Mouse (Mus musculus): ENCODE measurements around the gene Rgs7. TPM values are rescaled to one million over a fixed set of nuclear protein-coding genes. Genes with fewer than 3 reads are reported as not detected.
A peak's percentile ranks its signal among the peaks of the same experiment; 100 is the strongest.

The Rgs7 gene
- polyA plus RNA-seq, 1 experiment from 2014 or later = 28.9 TPM

GRCm38 (mm10) chr1:175336191-175336590 lies 156.1 kb downstream of the Rgs7 start:
- no peaks in the 10 kb centered on the region for H3K27me3 ChIP-seq
- no peaks in the 10 kb centered on the region for H3K9me3 ChIP-seq
- ATAC-seq (ENCODE audit: low FRiP score) = no peak
- no peak overlapping the region for H3K9ac ChIP-seq
- WGBS = 70% methylated on average over 4 of the region's 4 CpGs
- no peaks in the 10 kb centered on the region for H3K4me1 ChIP-seq (replicated peaks)
- H3K36me3 ChIP-seq = no peaks in the 10 kb centered on the region
- H3K27ac ChIP-seq = no peak overlapping the region
- H3K4me3 ChIP-seq = no peak overlapping the region
- H3K4me2 ChIP-seq = no peak overlapping the region

- WGBS = 91% methylated on average over 9 of the region's 9 CpGs
- Histone ChIP-seq H3K4me2 (no peak overlapping the region), H3K4me1 (replicated peaks) (no peaks in the 10 kb centered on the region), H3K27me3 (no peaks in the 10 kb centered on the region), H3K27ac (no peak overlapping the region), H3K9ac (no peak overlapping the region), H3K4me3 (no peak overlapping the region), H3K36me3 (no peaks in the 10 kb centered on the region), H3K9me3 (no peaks in the 10 kb centered on the region)
- ATAC-seq (ENCODE audit: low FRiP score) = no peak
These were observed 159.1 kb downstream of the Rgs7 start for GRCm38 (mm10) chr1:175333041-175333854.

GRCm38 (mm10) chr1:175329934-175330471 lies 162.3 kb downstream of the Rgs7 start:
- no peak overlapping the region for H3K4me3 ChIP-seq
- H3K9ac ChIP-seq = no peak overlapping the region
- ATAC-seq (ENCODE audit: low FRiP score) = no peak
- no peak overlapping the region for H3K27ac ChIP-seq
- no peaks in the 10 kb centered on the region for H3K36me3 ChIP-seq
- no peaks in the 10 kb centered on the region for H3K4me1 ChIP-seq (replicated peaks)
- no peaks in the 10 kb centered on the region for H3K9me3 ChIP-seq
- WGBS = 79% methylated on average over 3 of the region's 3 CpGs
- H3K27me3 ChIP-seq = no peaks in the 10 kb centered on the region
- no peak overlapping the region for H3K4me2 ChIP-seq

GRCm38 (mm10) chr1:175322781-175323180 lies 169.5 kb downstream of the Rgs7 start:
- no peak for ATAC-seq (ENCODE audit: low FRiP score)
- H3K27me3 ChIP-seq = no peaks in the 10 kb centered on the region
- H3K4me1 ChIP-seq (replicated peaks) = no peaks in the 10 kb centered on the region
- H3K9me3 ChIP-seq = no peaks in the 10 kb centered on the region
- H3K4me3 ChIP-seq = no peak overlapping the region
- H3K36me3 ChIP-seq = no peaks in the 10 kb centered on the region
- no peak overlapping the region for H3K9ac ChIP-seq
- H3K4me2 ChIP-seq = no peak overlapping the region
- no peak overlapping the region for H3K27ac ChIP-seq

GRCm38 (mm10) chr1:175319205-175319604 lies 173.1 kb downstream of the Rgs7 start:
- H3K9ac ChIP-seq = no peak overlapping the region
- 63% methylated on average over 9 of the region's 9 CpGs for WGBS
- H3K4me1 ChIP-seq (replicated peaks) = no peaks in the 10 kb centered on the region
- no peak overlapping the region for H3K4me2 ChIP-seq
- H3K9me3 ChIP-seq = no peaks in the 10 kb centered on the region
- no peaks in the 10 kb centered on the region for H3K36me3 ChIP-seq
- H3K27me3 ChIP-seq = no peaks in the 10 kb centered on the region
- H3K4me3 ChIP-seq = no peak overlapping the region
- H3K27ac ChIP-seq = no peak overlapping the region
- peak; percentile 59 for ATAC-seq (ENCODE audit: low FRiP score)

GRCm38 (mm10) chr1:175317264-175317663 lies 175.0 kb downstream of the Rgs7 start:
- Histone ChIP-seq H3K36me3 (no peaks in the 10 kb centered on the region), H3K4me2 (no peak overlapping the region), H3K4me3 (no peak overlapping the region), H3K27ac (no peak overlapping the region), H3K27me3 (no peaks in the 10 kb centered on the region), H3K4me1 (replicated peaks) (no peaks in the 10 kb centered on the region), H3K9me3 (no peaks in the 10 kb centered on the region), H3K9ac (no peak overlapping the region)
- no peak for ATAC-seq (ENCODE audit: low FRiP score)
- 50% methylated on average over 1 of the region's 1 CpGs for WGBS

- Histone ChIP-seq H3K27ac (0 out of 2 replicates have a peak overlapping the region, but pooled peaks have one; percentile 10), H3K4me2 (no peak overlapping the region), H3K27me3 (no peaks in the 10 kb centered on the region), H3K9ac (no peak overlapping the region), H3K36me3 (no peaks in the 10 kb centered on the region), H3K4me3 (no peak overlapping the region), H3K9me3 (no peaks in the 10 kb centered on the region), H3K4me1 (replicated peaks) (no peaks in the 10 kb centered on the region)
- 72% methylated on average over 3 of the region's 3 CpGs for WGBS
- no peak for ATAC-seq (ENCODE audit: low FRiP score)
These were observed 184.7 kb downstream of the Rgs7 start for GRCm38 (mm10) chr1:175307604-175308003.

- no peaks in the 10 kb centered on the region for H3K27me3 ChIP-seq
- H3K9ac ChIP-seq = no peak overlapping the region
- no peak overlapping the region for H3K4me2 ChIP-seq
- no peaks in the 10 kb centered on the region; the same call in 1 of the 2 replicates for H3K4me1 ChIP-seq (replicated peaks)
- no peaks in the 10 kb centered on the region for H3K9me3 ChIP-seq
- WGBS = 57% methylated on average over 1 of the region's 1 CpGs
- no peak overlapping the region for H3K4me3 ChIP-seq
- peak overlapping the region; percentile 23; the same call in 1 of the 2 replicates for H3K27ac ChIP-seq
- H3K36me3 ChIP-seq = no peaks in the 10 kb centered on the region
- no peak for ATAC-seq (ENCODE audit: low FRiP score)
These were observed 191.4 kb downstream of the Rgs7 start for GRCm38 (mm10) chr1:175300895-175301294.

GRCm38 (mm10) chr1:175300404-175300803 lies 191.9 kb downstream of the Rgs7 start:
- H3K4me3 ChIP-seq = no peak overlapping the region
- no peak overlapping the region for H3K4me2 ChIP-seq
- H3K9me3 ChIP-seq = no peaks in the 10 kb centered on the region
- ATAC-seq (ENCODE audit: low FRiP score) = no peak
- H3K27me3 ChIP-seq = no peaks in the 10 kb centered on the region
- no peak overlapping the region for H3K27ac ChIP-seq
- 62% methylated on average over 3 of the region's 3 CpGs for WGBS
- H3K36me3 ChIP-seq = no peaks in the 10 kb centered on the region
- no peaks in the 10 kb centered on the region; the same call in 1 of the 2 replicates for H3K4me1 ChIP-seq (replicated peaks)
- H3K9ac ChIP-seq = no peak overlapping the region

GRCm38 (mm10) chr1:175299603-175300397 lies 192.5 kb downstream of the Rgs7 start:
- 88% methylated on average over 2 of the region's 2 CpGs for WGBS
- H3K9ac ChIP-seq = no peak overlapping the region
- H3K9me3 ChIP-seq = no peaks in the 10 kb centered on the region
- H3K27ac ChIP-seq = no peak overlapping the region
- no peak overlapping the region for H3K4me3 ChIP-seq
- no peak for ATAC-seq (ENCODE audit: low FRiP score)
- no peaks in the 10 kb centered on the region for H3K27me3 ChIP-seq
- no peaks in the 10 kb centered on the region; the same call in 1 of the 2 replicates for H3K4me1 ChIP-seq (replicated peaks)
- no peak overlapping the region for H3K4me2 ChIP-seq
- no peaks in the 10 kb centered on the region for H3K36me3 ChIP-seq

- Histone ChIP-seq H3K4me3 (no peak overlapping the region), H3K27ac (no peak overlapping the region), H3K9ac (no peak overlapping the region), H3K4me2 (no peak overlapping the region), H3K36me3 (no peaks in the 10 kb centered on the region), H3K4me1 (replicated peaks) (no peaks in the 10 kb centered on the region; the same call in 1 of the 2 replicates), H3K27me3 (no peaks in the 10 kb centered on the region), H3K9me3 (no peaks in the 10 kb centered on the region)
- WGBS = 95% methylated on average over 1 of the region's 1 CpGs
- ATAC-seq (ENCODE audit: low FRiP score) = no peak
These were observed 195.4 kb downstream of the Rgs7 start for GRCm38 (mm10) chr1:175296906-175297305.

GRCm38 (mm10) chr1:175290072-175290471 lies 202.2 kb downstream of the Rgs7 start:
- no peaks in the 10 kb centered on the region for H3K27me3 ChIP-seq

More at GRCm38 (mm10) chr1:175290072-175290471, 202.2 kb downstream of the Rgs7 start:
- Histone ChIP-seq H3K9ac (no peak overlapping the region), H3K4me3 (no peak overlapping the region), H3K4me1 (replicated peaks) (no peaks in the 10 kb centered on the region), H3K27ac (no peak overlapping the region), H3K9me3 (no peaks in the 10 kb centered on the region; the same call in 1 of the 2 replicates), H3K36me3 (no peaks in the 10 kb centered on the region), H3K4me2 (no peak overlapping the region)
- no peak for ATAC-seq (ENCODE audit: low FRiP score)
- 93% methylated on average over 1 of the region's 1 CpGs for WGBS

Measured in hindbrain, embryonic 13.5 days (tissue).